Mouse (Mus musculus) neural tube, embryonic 11.5 days (tissue): ENCODE results near the gene Rnf144b. TPM values are rescaled to one million over a fixed set of nuclear protein-coding genes. Genes with fewer than 3 reads are reported as not detected.

Experiments used
- ATAC-seq: fragments of 200-750 bp; cut with Nextera tagmentation; 2 replicates; pipeline ENCODE4 v1.8.0; 2017; ENCODE audit warnings: moderate number of reproducible peaks, mild to moderate bottlenecking, moderate TSS enrichment, moderate library complexity; ENCODE audit not compliant: insufficient read depth, low FRiP score, low TSS enrichment
- DNase-seq: peaks from one replicate; pipeline ENCODE4 v3.0.0-alpha.2; 2015; ENCODE audit warnings: low spot score
- H3K27ac ChIP-seq: fragments of 300-500 bp; sonication (generic); 2 replicates; pipeline ENCODE4 v1.5.1; 2014; ENCODE audit warnings: low read depth, mild to moderate bottlenecking, low read length
- H3K27me3 ChIP-seq: fragments of 300-500 bp; sonication (generic); 2 replicates; pipeline ENCODE4 v1.6.1; 2014; ENCODE audit warnings: mild to moderate bottlenecking, low read length, mixed read lengths; ENCODE audit not compliant: control insufficient read depth, insufficient read depth
- H3K36me3 ChIP-seq: fragments of 300-500 bp; sonication (generic); 2 replicates; pipeline ENCODE4 v1.6.1; 2014; ENCODE audit warnings: mild to moderate bottlenecking, low read length, moderate library complexity, mixed read lengths; ENCODE audit not compliant: control insufficient read depth, insufficient read depth
- H3K4me1 ChIP-seq: fragments of 300-500 bp; sonication (generic); 2 replicates; pipeline ENCODE4 v1.6.1; 2014; ENCODE audit warnings: low read length, mixed read lengths; ENCODE audit not compliant: control insufficient read depth, insufficient read depth
- H3K4me2 ChIP-seq: fragments of 300-500 bp; sonication (generic); 2 replicates; pipeline ENCODE4 v1.6.1; 2014; ENCODE audit warnings: low read depth, mild to moderate bottlenecking, moderate library complexity
- H3K4me3 ChIP-seq: fragments of 300-500 bp; sonication (generic); 2 replicates; pipeline ENCODE4 v1.5.1; 2014; ENCODE audit warnings: low read depth, low read length
- H3K9ac ChIP-seq: fragments of 300-500 bp; sonication (generic); 2 replicates; pipeline ENCODE4 v1.6.1; 2014; ENCODE audit warnings: mild to moderate bottlenecking, low read length
- H3K9me3 ChIP-seq: fragments of 300-500 bp; sonication (generic); 2 replicates; pipeline ENCODE4 v1.6.1; 2016; ENCODE audit warnings: low read length; ENCODE audit not compliant: control insufficient read depth
- WGBS: fragments of 180-500 bp; shearing (Covaris S2); extraction: QIAGEN DNeasy Blood & Tissue Kit; methylation state at CpG from one replicate; pipeline ENCODE4 v1.1.7; 2014; 5-methylcytosine and 5-hydroxymethylcytosine counted together
- polyA plus RNA-seq: library from polyadenylated mRNA; unstranded; fragments of >200 nt; fragmentation: Nextera tagmentation; extraction: Ambion mirVana; gene quantifications from 2 replicates; pipeline ENCODE4 v1.2.1, GENCODE M21; 2014

Gene Rnf144b
- polyA plus RNA-seq, 1 experiment from 2014 or later, result 2.4 TPM

DNA sequence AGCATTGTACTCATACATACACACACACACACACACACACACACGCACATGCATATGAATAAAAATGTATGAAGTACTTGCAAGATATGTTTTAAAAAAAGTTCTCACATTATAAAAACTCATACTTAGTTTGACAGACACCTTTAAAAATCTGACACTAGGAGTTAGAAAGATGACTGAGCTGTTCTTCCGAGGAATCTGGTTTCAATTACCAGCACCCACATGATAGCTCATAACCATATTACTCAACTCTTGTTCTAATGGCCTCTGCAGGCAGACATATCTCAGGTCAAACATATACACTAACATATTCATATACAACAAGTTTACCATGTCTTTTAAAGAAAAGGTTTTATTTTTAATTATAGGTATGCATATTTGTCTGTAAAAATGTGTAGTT lies 25.9 kb upstream of the Rnf144b start:
- no peak overlapping the region for H3K4me3 ChIP-seq
- no peaks in the 10 kb centered on the region for H3K27me3 ChIP-seq
- peaks cover 13% of the 10 kb centered on the region for H3K36me3 ChIP-seq
- H3K9me3 ChIP-seq, result no peaks in the 10 kb centered on the region
- DNase-seq (no peak), ATAC-seq (no peak)
- 87% methylated on average over 2 of the region's 2 CpGs for WGBS
- no peak overlapping the region for H3K9ac ChIP-seq
- no peak overlapping the region for H3K27ac ChIP-seq
- no peak overlapping the region for H3K4me2 ChIP-seq
- no peaks in the 10 kb centered on the region for H3K4me1 ChIP-seq

GRCm38 (mm10) chr13:47099265-47099664 lies 23.2 kb upstream of the Rnf144b start:
- Histone ChIP-seq H3K36me3 (peaks cover 11% of the 10 kb centered on the region), H3K4me2 (no peak overlapping the region), H3K27ac (no peak overlapping the region), H3K4me3 (no peak overlapping the region), H3K9ac (no peak overlapping the region), H3K27me3 (no peaks in the 10 kb centered on the region), H3K4me1 (peaks cover 7% of the 10 kb centered on the region), H3K9me3 (no peaks in the 10 kb centered on the region)
- 89% methylated on average over 7 of the region's 7 CpGs for WGBS
- DNase-seq (no peak), ATAC-seq (no peak)

DNA sequence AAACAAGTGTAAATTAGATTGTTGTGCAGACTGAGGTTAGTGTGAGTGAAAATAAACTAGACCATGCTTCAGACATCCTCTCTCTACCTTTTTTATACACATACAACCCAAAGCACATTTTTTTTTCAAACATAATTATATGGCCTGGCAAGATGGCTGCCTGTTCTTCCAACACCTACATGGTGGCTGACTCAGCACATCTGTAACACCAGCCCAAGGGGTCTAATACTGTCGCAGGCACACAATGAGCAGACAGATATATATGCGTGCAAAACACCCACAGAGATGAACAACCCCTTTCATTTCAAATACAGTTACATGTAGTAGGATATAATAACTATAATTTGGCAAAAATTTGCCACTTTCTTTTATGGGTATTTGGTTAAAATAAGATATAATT lies 21.9 kb upstream of the Rnf144b start:
- 93% methylated on average over 2 of the region's 2 CpGs for WGBS
- DNase-seq (no peak), ATAC-seq (no peak)
- no peak overlapping the region for H3K27ac ChIP-seq
- H3K4me1 ChIP-seq, result peaks cover 7% of the 10 kb centered on the region
- no peak overlapping the region for H3K4me2 ChIP-seq
- no peak overlapping the region for H3K4me3 ChIP-seq
- no peak overlapping the region for H3K9ac ChIP-seq
- no peaks in the 10 kb centered on the region for H3K27me3 ChIP-seq
- no peaks in the 10 kb centered on the region for H3K9me3 ChIP-seq
- H3K36me3 ChIP-seq, result peaks cover 8% of the 10 kb centered on the region

DNA sequence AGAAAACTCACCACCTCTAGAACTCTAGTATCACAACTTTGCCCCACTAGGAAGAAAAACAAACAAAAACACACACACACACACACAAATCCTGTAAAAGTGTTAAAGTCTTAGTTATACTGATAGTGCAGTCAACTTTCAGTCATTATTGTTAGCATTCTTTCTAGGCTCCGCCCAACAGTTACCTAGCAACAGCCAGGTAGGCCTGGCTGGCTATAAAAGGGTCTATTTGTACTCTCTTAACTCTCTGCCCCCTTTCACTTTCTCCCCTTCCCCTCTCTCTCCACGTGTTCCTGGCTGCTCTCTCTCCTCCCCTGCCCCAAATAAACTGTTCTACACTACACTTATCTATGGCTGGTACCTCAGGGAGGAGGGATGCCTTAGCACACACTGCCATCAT lies 18.3 kb upstream of the Rnf144b start:
- Histone ChIP-seq H3K36me3 (peaks cover 2% of the 10 kb centered on the region), H3K27me3 (no peaks in the 10 kb centered on the region), H3K9ac (peak overlapping the region; percentile 56), H3K9me3 (no peaks in the 10 kb centered on the region), H3K27ac (no peak overlapping the region), H3K4me3 (peak overlapping the region; percentile 98), H3K4me2 (peak overlapping the region; percentile 72), H3K4me1 (peaks cover 7% of the 10 kb centered on the region)
- DNase-seq (no peak), ATAC-seq (no peak)
- 17% methylated on average over 2 of the region's 2 CpGs for WGBS

GRCm38 (mm10) chr13:47104856-47105541 lies 17.5 kb upstream of the Rnf144b start:
- peak overlapping the region; percentile 72 for H3K4me2 ChIP-seq
- peak; percentile 62 for DNase-seq
- H3K36me3 ChIP-seq, result no peaks in the 10 kb centered on the region
- peaks cover 7% of the 10 kb centered on the region for H3K4me1 ChIP-seq
- WGBS, result under 1% methylated on average over 25 of the region's 25 CpGs
- no peaks in the 10 kb centered on the region for H3K9me3 ChIP-seq
- H3K9ac ChIP-seq, result peak overlapping the region; percentile 99
- peak overlapping the region; percentile 98 for H3K4me3 ChIP-seq
- no peaks in the 10 kb centered on the region for H3K27me3 ChIP-seq
- peak overlapping the region; percentile 98; the same call in 1 of the 2 replicates for H3K27ac ChIP-seq
- ATAC-seq, result no peak

GRCm38 (mm10) chr13:47105711-47106579 lies 16.5 kb upstream of the Rnf144b start, which contains the start of gene Dek:
Gene Dek (minus strand): TSS chr13:47106201.
- Histone ChIP-seq H3K36me3 (no peaks in the 10 kb centered on the region), H3K4me2 (peak within 1 kb of the TSS; percentile 72), H3K9ac (peak within 1 kb of the TSS; percentile 99), H3K4me1 (peaks cover 7% of the 10 kb centered on the region), H3K9me3 (no peaks in the 10 kb centered on the region), H3K27me3 (no peaks in the 10 kb centered on the region), H3K27ac (peak within 1 kb of the TSS; percentile 98), H3K4me3 (peak within 1 kb of the TSS; percentile 98)
- DNase-seq (peak; percentile 92), ATAC-seq (peak; percentile 90)
- under 1% methylated on average over 112 of the region's 129 CpGs for WGBS

DNA sequence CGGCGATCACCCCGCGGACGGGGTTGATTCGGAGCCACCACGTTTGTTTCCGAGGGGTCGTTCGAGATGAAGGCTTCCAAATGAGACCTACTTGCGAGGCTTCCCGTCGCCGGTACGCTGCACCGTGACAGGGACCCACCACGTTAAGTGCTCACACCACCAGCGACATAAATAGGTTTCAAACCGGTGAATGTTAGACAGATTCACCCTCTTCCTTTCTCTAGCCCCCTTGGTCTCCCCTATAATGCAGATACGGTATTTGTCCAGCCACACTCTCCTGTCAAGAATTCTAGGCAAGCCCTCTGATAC lies 15.9 kb upstream of the Rnf144b start:
- DNase-seq (no peak), ATAC-seq (peak; percentile 37)
- H3K27ac ChIP-seq, result peak overlapping the region; percentile 98
- peaks cover 7% of the 10 kb centered on the region for H3K4me1 ChIP-seq
- H3K9me3 ChIP-seq, result no peaks in the 10 kb centered on the region
- 0% methylated on average over 20 of the region's 20 CpGs for WGBS
- H3K36me3 ChIP-seq, result no peaks in the 10 kb centered on the region
- H3K27me3 ChIP-seq, result no peaks in the 10 kb centered on the region
- H3K4me2 ChIP-seq, result peak overlapping the region; percentile 66
- peak overlapping the region; percentile 99 for H3K9ac ChIP-seq
- H3K4me3 ChIP-seq, result peak overlapping the region; percentile 98

DNA sequence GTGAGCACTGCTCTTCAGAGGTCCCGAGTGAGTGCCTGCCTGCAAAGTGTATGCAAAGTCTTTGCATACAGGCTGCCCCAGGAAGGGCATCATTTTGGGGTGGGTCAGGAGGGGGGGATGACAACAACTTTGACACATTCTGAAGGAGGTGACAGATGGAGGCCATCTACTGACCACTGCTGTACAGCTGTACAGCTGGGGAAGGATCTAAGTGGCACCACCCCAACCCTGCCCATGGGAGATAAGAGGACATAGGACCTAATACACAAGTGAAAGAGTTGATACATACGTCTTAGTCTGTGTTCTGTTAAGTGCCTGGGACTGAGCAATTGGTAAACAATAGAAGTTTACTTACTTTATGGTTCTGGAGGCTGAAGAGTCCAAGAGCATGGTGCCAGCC lies 13.2 kb upstream of the Rnf144b start:
- Histone ChIP-seq H3K4me3 (no peak overlapping the region), H3K9me3 (no peaks in the 10 kb centered on the region), H3K4me2 (no peak overlapping the region), H3K27ac (no peak overlapping the region), H3K36me3 (no peaks in the 10 kb centered on the region), H3K27me3 (no peaks in the 10 kb centered on the region), H3K4me1 (no peaks in the 10 kb centered on the region), H3K9ac (no peak overlapping the region)
- ATAC-seq (no peak), DNase-seq (no peak)
- 75% methylated on average over 2 of the region's 2 CpGs for WGBS

GRCm38 (mm10) chr13:47111185-47111584 lies 11.3 kb upstream of the Rnf144b start:
- no peak overlapping the region for H3K4me3 ChIP-seq
- H3K9ac ChIP-seq, result no peak overlapping the region
- H3K4me1 ChIP-seq, result no peaks in the 10 kb centered on the region
- no peaks in the 10 kb centered on the region for H3K36me3 ChIP-seq
- no peak overlapping the region for H3K27ac ChIP-seq
- H3K9me3 ChIP-seq, result no peaks in the 10 kb centered on the region
- H3K27me3 ChIP-seq, result no peaks in the 10 kb centered on the region
- ATAC-seq, result no peak
- H3K4me2 ChIP-seq, result no peak overlapping the region
- 85% methylated on average over 3 of the region's 3 CpGs for WGBS
- no peak for DNase-seq
